Mouse (Mus musculus) stomach, embryonic 14.5 days (tissue): ENCODE measurements at regions not wholly inside any gene's neighbourhood (a gene's known extent, or its start where the extent isn't known, plus 50 kb on each side); places are given as distances from the start of the nearest gene placed in this dataset.
"Not testable (repeated sequence)": the region's sequence is repeated elsewhere in the genome, so short reads cannot be mapped to it uniquely, and the experiment has no call there.

Experiments used
- ATAC-seq: fragments of 200-750 bp; cut with Nextera tagmentation; 2 replicates; pipeline ENCODE4 v1.8.0; 2017; ENCODE audit warnings: low read depth, moderate TSS enrichment; ENCODE audit not compliant: insufficient number of reproducible peaks, insufficient read depth, low FRiP score
- H3K27ac ChIP-seq: fragments of 300-500 bp; sonication (generic); 2 replicates; pipeline ENCODE4 v1.5.1; 2014; ENCODE audit warnings: mild to moderate bottlenecking, low read length, moderate library complexity, mixed read lengths
- H3K27me3 ChIP-seq: fragments of 300-500 bp; sonication (generic); 2 replicates; pipeline ENCODE4 v1.6.1; 2014; ENCODE audit warnings: low read length, control low read depth, mixed read lengths; ENCODE audit not compliant: control insufficient read depth, insufficient read depth
- H3K36me3 ChIP-seq: fragments of 300-500 bp; sonication (generic); 2 replicates; pipeline ENCODE4 v1.6.1; 2014; ENCODE audit warnings: mild to moderate bottlenecking, control low read depth, low read length, moderate library complexity, mixed read lengths; ENCODE audit not compliant: control insufficient read depth, insufficient read depth
- H3K4me1 ChIP-seq: fragments of 300-500 bp; sonication (generic); 2 replicates; pipeline ENCODE4 v1.6.1; 2014; ENCODE audit warnings: low read length, control low read depth, mixed read lengths; ENCODE audit not compliant: control insufficient read depth, insufficient read depth
- H3K4me2 ChIP-seq: fragments of 300-500 bp; sonication (generic); replicated peaks from 2 replicates; pipeline ENCODE4 v1.6.1; 2014; ENCODE audit warnings: low read depth, low read length, control low read depth
- H3K4me3 ChIP-seq: fragments of 300-500 bp; sonication (generic); 2 replicates; pipeline ENCODE4 v1.5.1; 2014; ENCODE audit warnings: low read depth, low read length, control low read depth
- H3K9ac ChIP-seq: fragments of 300-500 bp; sonication (generic); replicated peaks from 2 replicates; pipeline ENCODE4 v1.6.1; 2014; ENCODE audit warnings: low read depth, mild to moderate bottlenecking, control low read depth, low read length, moderate library complexity, mixed read lengths
- H3K9me3 ChIP-seq: fragments of 300-500 bp; sonication (generic); 2 replicates; pipeline ENCODE4 v1.6.1; 2016; ENCODE audit warnings: low read depth, low read length, control low read depth; ENCODE audit not compliant: control insufficient read depth
- WGBS: fragments of 180-500 bp; shearing (Covaris S2); extraction: QIAGEN DNeasy Blood & Tissue Kit; methylation state at CpG from one replicate; pipeline ENCODE4 v1.1.7; 2014; 5-methylcytosine and 5-hydroxymethylcytosine counted together

DNA sequence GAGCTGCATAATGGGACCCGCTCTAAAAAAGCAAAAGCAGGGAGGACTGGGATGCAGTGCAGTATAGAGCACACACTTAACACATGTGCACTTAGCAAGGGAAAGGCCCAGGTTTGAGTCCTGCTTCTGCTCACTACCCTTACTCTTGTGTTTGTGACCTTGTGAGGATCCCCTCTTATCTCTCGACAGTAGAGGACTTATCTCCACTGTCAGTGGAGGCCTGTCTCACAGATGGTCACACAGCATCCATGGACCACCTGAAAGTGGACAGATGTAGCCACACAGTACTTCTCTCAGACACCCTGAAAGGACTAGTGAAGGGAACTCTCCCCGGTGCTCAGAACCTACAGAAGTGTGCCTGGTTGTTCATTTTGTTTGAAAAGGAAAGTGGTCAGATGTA is 128.5 kb upstream of the Max start:
- no peak overlapping the region for H3K4me3 ChIP-seq
- ATAC-seq = no peak
- H3K4me1 ChIP-seq = 0 out of 2 replicates have a peak, but pooled peaks cover 6% of the 10 kb centered on the region
- no peak overlapping the region for H3K9ac ChIP-seq
- no peaks in the 10 kb centered on the region for H3K36me3 ChIP-seq
- WGBS = 83% methylated on average over 3 of the region's 3 CpGs
- no peak overlapping the region for H3K4me2 ChIP-seq
- no peaks in the 10 kb centered on the region for H3K27me3 ChIP-seq
- no peaks in the 10 kb centered on the region for H3K9me3 ChIP-seq
- H3K27ac ChIP-seq = no peak overlapping the region

DNA sequence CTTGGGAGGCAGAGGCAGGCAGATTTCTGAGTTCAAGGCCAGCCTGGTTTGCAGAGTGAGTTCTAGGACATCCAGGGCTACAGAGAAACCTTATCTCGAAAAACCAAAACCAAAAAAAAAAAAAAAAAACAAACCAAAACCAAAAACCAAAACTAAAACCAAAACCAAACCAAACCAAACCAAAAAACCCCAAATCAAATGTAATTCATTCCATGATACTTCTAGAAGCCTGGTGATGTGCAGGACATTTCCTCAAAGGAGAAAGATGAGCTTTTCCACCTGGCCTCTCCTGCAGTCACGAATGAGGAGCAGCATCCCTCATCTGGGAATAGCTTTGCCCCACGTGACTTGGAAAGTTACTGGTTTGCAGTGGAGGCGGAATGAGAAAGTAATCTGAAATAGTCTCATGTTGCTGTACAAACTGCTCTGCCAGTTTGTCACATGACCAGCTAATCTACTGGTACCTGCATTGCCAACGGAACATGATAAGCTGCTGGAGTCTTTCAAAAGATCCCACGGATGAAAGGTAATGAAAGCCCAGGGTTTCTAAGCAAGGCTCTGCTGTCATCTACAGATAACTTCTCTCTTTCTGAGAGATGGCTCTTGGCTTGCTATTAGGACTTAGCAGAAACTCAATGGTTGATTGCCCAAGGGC is 127.8 kb upstream of the Max start:
- Histone ChIP-seq H3K9me3 (no peaks in the 10 kb centered on the region), H3K4me1 (0 out of 2 replicates have a peak, but pooled peaks cover 6% of the 10 kb centered on the region), H3K36me3 (no peaks in the 10 kb centered on the region), H3K27ac (no peak overlapping the region), H3K4me3 (no peak overlapping the region), H3K9ac (no peak overlapping the region), H3K4me2 (no peak overlapping the region), H3K27me3 (no peaks in the 10 kb centered on the region)
- WGBS = 78% methylated on average over 6 of the region's 6 CpGs
- no peak for ATAC-seq

DNA sequence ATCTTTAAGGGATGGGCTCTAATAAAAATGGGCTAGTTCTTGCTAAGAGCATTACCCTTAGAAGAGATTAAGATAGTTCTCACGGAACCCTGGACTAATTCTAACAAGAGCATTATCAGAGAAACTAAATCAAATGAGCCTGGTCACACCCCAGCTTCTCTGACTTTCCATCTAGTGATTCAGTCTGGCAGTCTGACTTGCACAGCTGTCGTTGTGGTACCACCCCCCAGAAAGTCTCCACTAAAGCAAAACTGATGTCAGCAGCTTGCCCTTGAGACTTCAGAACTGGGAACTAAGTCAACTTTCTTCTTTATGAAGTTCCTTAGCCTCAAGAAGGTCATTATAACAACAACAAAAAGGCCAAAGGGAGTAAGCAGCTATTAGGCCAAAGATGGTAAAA is 126.5 kb upstream of the Max start:
- Histone ChIP-seq H3K36me3 (no peaks in the 10 kb centered on the region), H3K27me3 (no peaks in the 10 kb centered on the region), H3K9ac (no peak overlapping the region), H3K4me2 (no peak overlapping the region), H3K9me3 (no peaks in the 10 kb centered on the region), H3K27ac (no peak overlapping the region), H3K4me3 (no peak overlapping the region), H3K4me1 (0 out of 2 replicates have a peak, but pooled peaks cover 6% of the 10 kb centered on the region)
- ATAC-seq = no peak
- 74% methylated on average over 2 of the region's 2 CpGs for WGBS

DNA sequence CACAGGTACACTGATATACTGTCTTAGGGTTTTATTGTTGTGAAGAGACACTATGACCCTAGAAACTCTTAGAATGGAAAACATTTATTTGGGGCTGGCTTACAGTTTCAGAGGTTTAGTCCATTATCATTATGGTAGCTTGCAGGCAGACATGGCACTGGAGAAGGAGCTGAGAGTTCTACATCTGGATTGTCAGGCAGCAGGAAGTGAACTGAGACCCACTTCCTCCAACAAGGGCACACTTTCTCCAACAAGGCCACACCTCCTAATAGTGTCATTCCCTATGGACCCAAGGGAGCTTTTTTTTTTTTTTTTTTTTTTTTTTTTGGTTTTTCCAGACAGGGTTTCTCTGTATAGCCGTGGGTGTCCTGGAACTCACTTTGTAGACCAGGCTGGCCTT is 124.9 kb upstream of the Max start:
- H3K36me3 ChIP-seq, H3K4me1 ChIP-seq, ATAC-seq, H3K9me3 ChIP-seq, H3K4me3 ChIP-seq, H3K9ac ChIP-seq, H3K4me2 ChIP-seq, H3K27me3 ChIP-seq, H3K27ac ChIP-seq: not testable (repeated sequence)
- 89% methylated on average over 1 of the region's 1 CpGs for WGBS

DNA sequence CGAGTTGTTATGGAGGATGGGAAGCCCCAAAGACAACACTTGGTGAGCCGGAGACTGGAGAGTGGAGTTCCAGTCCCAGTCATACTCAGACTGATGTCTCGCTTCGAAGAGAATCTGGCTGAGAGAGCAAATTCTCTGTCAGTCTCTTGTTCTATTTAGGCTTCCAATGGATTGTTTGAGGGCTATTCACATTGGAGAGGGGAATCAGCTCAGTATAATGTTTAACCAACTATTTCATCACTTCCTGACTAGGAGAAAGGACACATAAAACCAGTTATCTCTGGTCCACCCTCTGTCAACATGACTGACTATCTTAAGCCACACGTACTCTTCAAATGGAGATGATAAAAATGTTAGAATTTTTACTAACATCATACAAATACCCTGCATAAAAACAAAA is 123.9 kb upstream of the Max start:
- H3K4me3 ChIP-seq = no peak overlapping the region

DNA sequence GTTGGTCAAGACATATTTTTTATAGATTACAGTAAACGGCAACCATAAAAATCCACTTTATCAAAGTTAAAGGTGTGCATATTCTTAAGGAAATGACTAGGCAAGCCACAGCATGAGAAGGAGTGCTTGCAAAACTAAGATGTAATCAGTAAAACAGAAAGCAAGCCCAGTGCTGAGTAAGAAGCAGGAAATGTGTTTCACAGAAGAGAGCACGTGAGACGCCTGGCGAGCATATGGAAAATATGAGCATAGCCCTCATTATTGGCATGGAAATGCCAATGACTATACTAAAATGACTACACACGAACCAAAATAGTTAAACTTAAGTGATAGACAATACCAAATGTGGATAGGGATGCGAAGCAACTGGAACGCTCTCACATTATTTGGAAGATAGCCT is 123.2 kb upstream of the Max start:
- no peaks in the 10 kb centered on the region for H3K27me3 ChIP-seq
- 84% methylated on average over 7 of the region's 7 CpGs for WGBS
- H3K4me2 ChIP-seq = no peak overlapping the region
- no peak overlapping the region for H3K9ac ChIP-seq
- H3K27ac ChIP-seq = no peak overlapping the region
- H3K4me3 ChIP-seq = no peak overlapping the region
- H3K4me1 ChIP-seq = no peaks in the 10 kb centered on the region
- no peaks in the 10 kb centered on the region for H3K9me3 ChIP-seq
- no peak for ATAC-seq
- H3K36me3 ChIP-seq = no peaks in the 10 kb centered on the region

More for the DNA sequence above, 123.9 kb upstream of the Max start:
- H3K4me2 ChIP-seq = no peak overlapping the region
- ATAC-seq = no peak
- WGBS = 71% methylated on average over 5 of the region's 5 CpGs
- no peak overlapping the region for H3K9ac ChIP-seq
- H3K4me1 ChIP-seq = no peaks in the 10 kb centered on the region
- H3K36me3 ChIP-seq = no peaks in the 10 kb centered on the region
- no peak overlapping the region for H3K27ac ChIP-seq
- no peaks in the 10 kb centered on the region for H3K27me3 ChIP-seq
- H3K9me3 ChIP-seq = no peaks in the 10 kb centered on the region

DNA sequence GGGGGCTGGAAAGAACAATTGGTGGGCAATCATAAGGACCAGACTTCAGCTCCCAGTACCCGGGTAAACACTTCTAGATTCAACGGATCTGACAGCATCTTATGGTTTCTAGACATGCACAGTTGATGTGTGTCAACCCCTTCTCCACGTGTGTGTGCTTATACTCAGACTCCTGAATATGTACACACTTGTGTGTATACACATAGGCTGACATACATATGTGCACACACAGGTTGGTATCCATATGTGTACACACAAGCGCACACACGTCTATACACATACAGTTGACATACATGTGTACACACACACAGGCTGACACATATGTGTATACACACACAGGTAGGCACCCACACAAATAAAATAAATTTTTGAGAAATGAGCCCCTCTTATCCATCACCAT is 122.7 kb upstream of the Max start:
- no peak overlapping the region for H3K4me3 ChIP-seq
- no peak overlapping the region for H3K4me2 ChIP-seq
- H3K9ac ChIP-seq = no peak overlapping the region
- H3K9me3 ChIP-seq = no peaks in the 10 kb centered on the region
- no peak for ATAC-seq
- no peaks in the 10 kb centered on the region for H3K36me3 ChIP-seq
- no peaks in the 10 kb centered on the region for H3K27me3 ChIP-seq
- 87% methylated on average over 5 of the region's 5 CpGs for WGBS
- H3K4me1 ChIP-seq = no peaks in the 10 kb centered on the region
- no peak overlapping the region for H3K27ac ChIP-seq

DNA sequence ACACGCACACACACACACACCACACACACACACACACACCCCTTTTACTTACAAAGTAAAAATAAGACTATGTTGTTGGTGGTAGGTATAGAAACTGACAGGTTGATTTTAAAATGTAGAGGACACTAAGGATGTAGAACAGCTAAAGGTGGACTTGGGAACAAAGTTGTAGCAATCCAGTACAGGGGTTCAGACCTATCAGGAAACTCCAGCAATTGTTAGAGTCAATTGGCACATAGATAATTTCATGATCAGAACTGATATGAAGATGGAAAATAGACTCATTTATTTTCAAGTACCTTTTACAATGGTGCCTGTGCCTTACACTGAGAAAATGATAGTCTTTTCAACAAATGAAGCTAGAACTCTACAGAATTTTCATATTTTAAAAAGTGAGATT is 122.3 kb upstream of the Max start:
- no peak for ATAC-seq
- H3K9me3 ChIP-seq = no peaks in the 10 kb centered on the region
- H3K4me1 ChIP-seq = no peaks in the 10 kb centered on the region
- WGBS = 75% methylated on average over 1 of the region's 1 CpGs
- no peak overlapping the region for H3K9ac ChIP-seq
- no peaks in the 10 kb centered on the region for H3K27me3 ChIP-seq
- no peak overlapping the region for H3K27ac ChIP-seq
- H3K36me3 ChIP-seq = no peaks in the 10 kb centered on the region
- no peak overlapping the region for H3K4me3 ChIP-seq
- no peak overlapping the region for H3K4me2 ChIP-seq

DNA sequence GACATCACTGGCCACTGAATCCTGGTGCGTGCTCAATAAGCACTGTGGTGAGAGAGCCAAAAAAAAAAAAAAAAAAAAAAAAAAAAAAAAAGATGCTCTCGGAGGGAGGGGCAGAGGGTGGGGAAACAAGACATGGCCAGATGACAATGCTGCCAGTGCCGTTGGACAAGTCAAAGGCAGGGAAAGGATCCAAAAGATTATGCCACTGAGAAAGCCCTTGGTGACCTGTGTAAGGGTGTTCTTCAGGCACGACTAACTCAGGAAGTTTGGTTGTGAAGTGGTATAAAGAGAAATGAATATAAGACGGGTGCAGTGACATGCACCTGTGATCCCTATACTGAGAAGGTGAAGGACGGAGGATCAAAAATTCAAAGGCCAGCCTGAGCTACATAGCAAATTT is 121.8 kb upstream of the Max start:
- no peak overlapping the region for H3K9ac ChIP-seq
- 80% methylated on average over 6 of the region's 6 CpGs for WGBS
- no peaks in the 10 kb centered on the region for H3K27me3 ChIP-seq
- H3K27ac ChIP-seq = no peak overlapping the region
- H3K4me2 ChIP-seq = no peak overlapping the region
- no peak overlapping the region for H3K4me3 ChIP-seq
- no peaks in the 10 kb centered on the region for H3K4me1 ChIP-seq
- no peaks in the 10 kb centered on the region for H3K9me3 ChIP-seq
- no peaks in the 10 kb centered on the region for H3K36me3 ChIP-seq
- no peak for ATAC-seq
